Mouse (Mus musculus): Measurements from ENCODE around the gene Tmem251. TPM values are rescaled to one million over a fixed set of nuclear protein-coding genes. Genes with fewer than 3 reads are reported as not detected.

Tmem251 gene
- polyA plus RNA-seq (2017; shearing (Covaris generic)), result 10 to 100 TPM in 1 of 3 experiments, 1 to 10 TPM in 2; 7.7 to 10.5 (median 9.7) TPM

DNA sequence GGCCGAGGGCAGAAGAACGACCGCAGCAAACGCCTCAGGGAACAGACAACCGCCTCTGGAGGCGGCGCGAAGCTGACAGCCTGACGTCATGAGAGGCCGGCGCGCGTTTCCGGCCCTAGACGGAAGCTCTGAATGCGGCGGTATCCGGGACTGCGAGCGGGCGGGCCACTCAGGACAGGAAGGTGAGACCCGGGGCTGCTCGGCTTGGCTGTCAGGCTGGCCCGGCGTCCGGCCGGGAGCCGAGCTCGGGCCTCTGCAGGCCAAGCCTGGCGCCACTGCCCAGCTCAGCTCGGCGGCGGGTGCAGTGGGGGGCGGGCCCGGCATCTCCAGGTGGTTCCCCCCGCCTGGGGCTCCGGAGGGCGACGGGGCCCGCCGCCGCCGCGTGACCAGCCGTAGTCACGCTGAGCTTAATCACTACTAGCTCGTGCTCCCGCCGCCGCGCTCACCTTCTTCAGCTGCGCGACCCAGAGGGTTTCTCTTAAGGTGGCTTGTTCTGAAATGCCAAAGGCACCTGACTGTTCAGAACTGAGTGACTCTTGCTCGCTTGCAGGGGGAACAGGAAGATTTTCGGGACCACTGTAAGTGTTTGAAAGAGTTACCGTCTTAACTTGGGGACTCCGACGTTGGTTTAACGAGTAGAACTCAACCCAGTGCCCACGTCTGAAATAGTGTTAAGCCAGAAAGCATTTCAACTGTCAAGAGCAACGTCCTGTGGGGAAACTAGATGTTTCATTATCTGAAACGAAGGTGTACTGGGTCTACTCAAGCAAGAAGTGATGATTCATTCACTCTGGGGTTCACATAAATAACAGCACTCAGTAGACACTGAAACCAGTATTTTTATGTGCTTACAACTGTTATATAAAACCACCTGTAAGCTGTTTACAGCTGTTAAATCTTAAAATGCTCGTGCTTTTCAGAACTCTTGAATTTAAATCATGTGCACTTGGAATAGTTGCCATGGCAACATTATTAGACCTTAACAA lies at the start of gene Tmem251, which contains the start of gene Moap1:
Gene Tmem251 (plus strand): TSS at position 174 of the 986 bp plus-strand sequence.
Gene Moap1 (minus strand): TSS at position 73 of the 986 bp plus-strand sequence.
- ATAC-seq, result peak; percentile 89

DNA sequence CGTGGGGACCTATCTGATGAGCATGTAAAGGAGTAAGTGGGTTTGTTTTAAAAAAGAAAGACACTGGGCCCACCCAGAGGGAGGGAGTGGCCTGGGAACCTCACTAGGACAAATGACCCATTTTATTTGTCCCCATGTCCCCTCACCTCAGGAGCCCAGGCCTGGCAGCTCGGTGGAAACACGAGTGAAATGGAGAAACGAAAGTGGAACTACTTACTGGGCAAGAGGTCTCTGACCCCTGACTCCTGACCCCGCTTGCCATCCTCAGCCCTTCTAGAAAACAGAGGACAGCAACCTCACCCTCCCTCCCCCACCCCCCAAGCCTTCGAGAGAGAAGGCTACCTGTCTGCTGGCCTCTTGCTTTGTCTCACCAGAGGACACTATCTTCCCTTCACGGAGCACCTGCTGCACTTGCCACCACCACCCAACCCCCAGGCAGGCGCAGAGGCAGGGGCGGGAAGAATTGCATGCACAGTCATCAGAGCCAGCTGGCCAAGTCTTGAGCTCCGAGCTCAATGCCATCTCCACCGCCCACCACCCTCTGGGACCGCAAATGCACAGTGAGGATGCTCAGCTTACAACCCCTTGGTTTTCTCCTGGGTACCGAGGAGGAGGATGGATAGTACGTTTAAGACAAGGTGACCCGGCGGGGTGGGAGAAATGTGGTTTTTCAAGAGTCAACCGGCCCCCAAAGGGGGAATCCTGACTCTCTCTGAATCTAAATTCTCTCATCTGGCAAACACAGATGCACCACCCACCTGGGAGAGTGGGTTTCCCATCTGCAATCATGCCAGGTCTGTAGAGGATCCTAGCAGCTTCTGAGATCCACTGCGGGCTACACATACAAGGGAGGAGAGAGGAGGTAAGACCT lies 48.0 kb upstream of the Tmem251 start:
- peak; percentile 49 for ATAC-seq

DNA sequence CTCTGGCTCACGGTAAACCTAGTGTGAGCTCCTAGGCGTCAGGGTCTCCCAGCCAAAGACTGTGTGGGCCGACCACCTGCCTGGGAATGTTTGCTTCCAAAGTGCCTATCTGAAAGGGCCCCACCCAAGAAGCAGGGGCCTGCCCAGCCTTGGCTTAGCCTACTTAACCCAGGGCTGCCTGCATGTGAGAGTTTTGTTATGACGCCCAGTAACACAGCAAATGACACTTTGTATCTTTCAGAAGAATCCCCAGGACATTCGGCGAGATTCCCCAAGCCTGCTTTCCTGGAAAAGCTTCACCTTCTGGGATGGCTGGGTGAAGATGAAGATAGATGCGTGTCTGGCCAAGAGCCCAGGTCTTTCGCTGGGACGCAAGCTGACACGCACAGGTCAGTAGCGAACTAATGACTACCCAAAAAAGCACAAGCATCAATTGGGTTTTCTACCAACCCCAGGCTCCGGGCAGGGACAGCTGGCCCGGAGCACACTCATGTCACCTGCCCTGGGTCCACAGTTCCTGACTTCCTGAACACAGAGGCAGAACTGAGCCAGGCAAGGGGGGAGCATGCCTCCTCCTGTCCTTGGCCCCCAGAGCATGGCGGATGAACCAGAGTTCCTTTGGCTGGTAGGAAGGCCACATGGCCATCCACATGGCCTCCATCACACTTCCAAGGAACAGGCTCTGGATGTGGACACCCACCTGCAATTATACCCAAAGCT lies 46.8 kb upstream of the Tmem251 start:
- no peak for ATAC-seq

DNA sequence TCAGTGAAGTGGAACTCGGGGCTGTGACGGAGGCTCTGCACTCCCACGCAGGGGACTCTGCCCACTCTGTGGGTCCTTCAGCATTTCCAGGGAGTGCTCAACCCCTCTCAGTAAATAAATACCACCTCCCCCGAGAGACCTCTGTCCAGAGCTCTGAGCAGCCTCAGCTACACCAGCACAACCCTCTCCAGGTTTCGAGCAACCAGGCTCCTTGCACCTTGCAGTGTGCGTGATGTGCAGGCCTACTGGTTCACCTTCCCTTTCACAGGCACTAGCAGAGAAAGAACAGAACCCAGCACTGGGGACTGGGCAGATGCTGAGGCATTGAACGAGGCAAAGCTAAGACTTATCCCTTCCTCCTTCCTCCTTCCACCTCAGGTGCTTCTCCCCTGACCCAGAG lies 46.2 kb upstream of the Tmem251 start:
- no peak for ATAC-seq

DNA sequence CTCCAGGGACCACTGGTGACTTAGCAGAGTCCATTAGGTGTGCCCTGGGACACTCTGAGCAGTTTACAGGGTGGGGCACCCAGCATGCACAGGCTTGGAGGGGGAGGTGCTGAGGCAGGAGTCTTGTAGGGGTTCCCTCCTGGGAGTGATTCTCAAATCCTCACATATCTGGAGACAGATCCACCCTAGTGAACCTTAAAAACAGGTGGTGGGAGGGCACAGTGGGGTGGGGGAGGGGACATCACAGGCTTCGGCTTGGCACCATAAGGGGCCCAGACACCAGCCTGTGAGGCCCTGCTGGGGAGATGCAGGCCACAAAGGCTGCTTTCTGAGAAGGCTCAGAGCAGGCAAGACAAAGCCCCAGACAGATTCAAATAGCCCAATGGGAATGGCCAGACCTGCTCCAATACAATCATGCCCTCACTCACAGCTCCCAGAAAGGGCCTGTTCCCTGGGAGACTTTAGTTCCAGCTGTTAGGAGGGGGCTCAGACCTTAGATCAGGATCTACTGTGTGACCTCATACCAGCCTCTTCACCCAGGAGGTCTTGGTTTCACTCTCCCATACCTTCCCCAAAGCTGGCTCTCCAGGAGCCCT lies 45.4 kb upstream of the Tmem251 start:
- ATAC-seq, result no peak

DNA sequence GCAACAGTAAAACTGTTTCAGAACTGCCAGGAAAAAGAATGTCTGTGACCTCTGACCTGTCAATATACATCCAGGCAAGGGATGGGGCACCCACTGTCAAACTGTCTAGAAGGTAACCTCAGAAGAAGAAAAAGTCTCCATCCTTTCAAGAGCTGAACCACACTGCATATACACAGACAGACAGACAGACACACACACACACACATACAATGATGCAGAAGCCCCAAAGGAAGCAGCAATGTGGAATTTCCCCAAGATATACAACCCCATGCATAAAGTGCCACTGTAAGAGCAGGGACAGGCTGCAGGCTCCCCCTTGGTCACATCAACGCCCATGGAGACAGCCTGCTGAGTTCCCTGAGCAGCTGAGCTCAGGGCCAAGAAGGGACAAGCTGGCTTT lies 44.4 kb upstream of the Tmem251 start:
- ATAC-seq, result peak; percentile 34

DNA sequence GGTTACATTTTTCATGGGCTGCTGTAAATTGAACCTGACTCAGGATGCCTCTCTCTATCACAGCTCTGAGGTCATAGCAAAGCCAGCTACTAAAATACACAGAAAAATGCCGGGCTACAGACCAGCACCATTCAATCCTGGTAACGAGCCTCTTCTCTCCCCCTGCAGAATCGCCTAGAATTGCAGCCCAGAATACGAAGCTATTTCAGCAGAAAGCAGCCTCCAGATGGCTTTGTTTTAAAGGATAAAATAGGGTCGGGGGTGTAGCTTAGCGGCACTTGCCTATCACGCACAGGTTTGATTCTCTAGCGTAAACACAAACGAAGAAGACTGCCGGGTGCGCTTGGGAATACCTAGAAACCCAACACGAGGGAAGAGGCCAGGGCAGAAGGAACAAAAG lies 43.1 kb upstream of the Tmem251 start:
- ATAC-seq, result no peak

DNA sequence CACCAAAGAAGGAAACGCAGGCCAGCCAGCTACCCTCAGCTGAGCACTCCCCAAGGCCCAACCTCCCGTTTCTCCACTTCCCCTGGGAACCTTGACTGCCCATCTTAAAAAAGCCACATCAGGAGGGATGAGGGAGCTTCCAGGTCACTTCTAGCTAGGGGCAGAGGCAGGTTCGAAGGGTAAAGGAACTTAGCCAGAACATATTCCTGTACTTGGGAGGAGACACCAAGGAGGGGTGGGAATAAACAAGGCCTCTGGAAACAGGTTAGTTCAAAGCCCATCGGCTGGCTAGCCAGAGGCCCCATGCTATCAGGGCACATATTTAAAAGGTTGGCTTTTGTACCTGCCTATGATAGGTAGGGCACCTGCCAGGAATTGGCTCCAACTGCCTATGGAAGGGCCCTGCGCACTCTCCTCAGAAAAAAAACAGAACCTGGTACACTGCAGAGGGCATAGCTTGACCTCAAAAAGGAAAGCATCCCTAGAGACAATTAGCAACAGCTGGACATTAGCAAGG lies 41.8 kb upstream of the Tmem251 start:
- no peak for ATAC-seq

DNA sequence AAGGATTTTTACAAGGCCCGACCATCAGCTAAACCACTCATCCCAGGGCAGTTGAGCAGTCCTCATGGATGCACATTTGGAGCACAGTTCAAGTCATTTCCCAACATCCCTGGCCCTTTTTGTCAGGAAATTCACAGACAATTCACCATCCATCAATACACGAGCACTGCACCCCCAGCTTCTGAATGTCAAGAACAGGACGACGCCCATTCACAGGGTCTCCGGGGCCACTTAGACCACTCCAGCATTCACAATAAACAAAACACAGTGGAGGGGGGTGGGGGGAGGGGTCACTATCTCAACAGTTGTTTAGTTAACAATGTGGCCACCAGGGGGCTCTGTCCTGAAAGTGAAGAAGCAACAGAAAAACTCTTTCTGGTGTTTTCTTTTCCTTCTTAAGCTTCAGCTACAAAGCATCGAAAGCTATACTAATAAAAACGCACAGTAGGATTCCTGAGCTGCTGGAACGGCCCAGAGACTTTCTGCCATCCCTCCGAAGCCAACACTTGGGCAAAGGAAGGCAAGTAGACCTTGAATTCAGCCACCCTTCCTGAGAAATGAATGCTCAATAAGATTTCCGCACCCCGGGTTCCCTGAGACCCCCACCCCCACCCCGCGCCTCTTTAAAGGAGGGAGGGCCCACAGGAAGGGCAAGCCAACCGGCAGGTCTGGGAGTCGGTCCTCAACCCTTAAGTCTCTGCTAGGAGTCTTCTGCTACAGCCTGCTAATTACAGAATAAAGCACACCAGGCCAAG lies 41.0 kb upstream of the Tmem251 start:
- ATAC-seq, result peak; percentile 27

DNA sequence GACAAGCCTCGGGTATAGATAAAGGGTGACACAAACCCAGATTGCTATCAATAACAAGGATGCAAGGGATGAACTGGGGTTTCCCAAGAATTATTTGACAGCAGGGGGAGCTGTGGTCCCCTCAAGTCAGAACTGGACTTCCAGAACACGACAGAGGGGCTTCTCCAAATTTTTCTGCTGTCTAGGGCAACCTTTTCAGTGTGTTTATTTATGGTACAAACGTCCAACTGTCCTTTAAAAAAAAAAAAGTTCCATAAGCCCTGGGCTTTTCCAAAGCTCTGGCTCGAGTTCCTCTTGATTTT lies 40.5 kb upstream of the Tmem251 start:
- ATAC-seq, result no peak

DNA sequence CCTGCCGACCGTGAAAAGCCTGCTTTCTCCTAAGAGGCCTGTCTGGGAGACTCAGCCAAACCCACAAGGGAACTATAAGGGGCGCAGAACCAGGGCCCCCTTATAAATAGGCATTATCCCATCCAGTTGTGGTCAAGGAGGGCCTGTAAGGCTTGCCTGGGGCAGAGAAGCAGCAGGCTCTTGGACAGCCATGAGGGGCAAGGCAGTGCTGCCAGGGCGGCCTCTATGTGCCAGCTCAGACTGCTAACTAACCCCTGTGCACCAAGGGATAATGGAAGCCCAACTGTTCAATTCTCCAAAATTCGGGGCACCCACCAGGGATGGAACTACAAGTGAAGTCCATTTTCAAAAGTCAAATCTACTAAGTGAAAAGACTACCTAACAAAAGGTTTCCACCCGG lies 40.1 kb upstream of the Tmem251 start:
- no peak for ATAC-seq

DNA sequence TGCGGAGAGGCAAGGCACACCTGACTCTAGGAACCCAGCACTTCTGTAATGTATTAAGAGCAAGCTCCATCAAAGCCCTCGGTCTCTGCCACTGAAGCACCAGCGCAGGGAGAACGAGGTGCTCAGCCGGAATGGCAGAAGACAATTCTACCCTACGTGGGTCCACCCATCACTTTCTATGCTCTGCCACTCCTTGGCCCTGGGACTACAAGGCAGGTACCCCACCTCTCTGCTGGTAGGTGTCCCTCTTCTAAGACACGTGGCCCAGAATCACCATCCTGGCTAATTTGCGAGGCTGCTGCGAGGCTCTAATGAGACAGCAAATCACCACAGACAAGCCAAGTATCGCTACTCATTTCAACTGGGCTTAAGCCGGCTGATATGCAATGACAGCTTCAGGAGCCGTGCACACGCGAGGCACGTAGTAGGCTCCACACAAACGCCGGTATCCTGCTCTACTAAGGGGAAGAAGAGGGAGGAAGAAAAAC lies 39.6 kb upstream of the Tmem251 start:
- peak; percentile 24 for ATAC-seq

DNA sequence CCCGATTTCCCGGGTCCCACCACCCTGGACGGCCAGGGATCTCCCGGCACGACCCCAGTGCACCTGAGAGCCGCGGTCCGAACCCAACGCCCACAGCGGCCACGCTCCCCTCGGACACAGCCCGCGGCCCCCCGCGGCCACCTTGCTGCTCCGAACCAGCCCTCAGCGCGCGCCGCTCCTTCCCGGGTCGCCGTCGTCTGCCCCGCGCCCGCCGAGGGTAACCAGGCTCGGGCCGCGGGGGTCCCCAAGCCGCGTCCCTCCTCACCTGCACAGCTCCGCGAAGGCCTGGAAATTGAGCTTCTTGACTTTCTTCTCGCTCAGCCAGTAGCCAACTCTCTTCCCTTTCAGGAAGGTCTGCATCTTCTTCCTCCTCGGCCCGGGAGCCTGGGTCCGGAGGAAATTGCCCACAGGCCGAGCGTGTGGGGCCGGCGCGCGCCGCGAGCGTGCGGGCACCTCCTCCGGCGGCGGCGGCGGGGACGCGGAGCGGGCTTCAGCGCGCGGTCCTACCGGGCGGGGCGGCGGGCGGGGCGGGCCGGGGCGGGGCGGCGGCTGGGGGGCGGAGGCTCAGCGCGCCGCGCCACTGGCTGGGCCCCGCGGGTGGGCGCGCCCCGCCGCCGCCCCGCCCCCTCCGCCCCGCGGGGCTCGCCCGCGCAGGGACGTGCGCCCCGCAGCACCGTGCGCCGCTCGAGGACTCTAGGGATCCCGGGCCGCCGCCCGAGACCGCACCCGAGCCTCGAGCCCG lies 38.9 kb upstream of the Tmem251 start, which contains the start of gene Itpk1:
Gene Itpk1 (minus strand): TSS at position 474 of the 742 bp plus-strand sequence.
- ATAC-seq, result peak; percentile 50

DNA sequence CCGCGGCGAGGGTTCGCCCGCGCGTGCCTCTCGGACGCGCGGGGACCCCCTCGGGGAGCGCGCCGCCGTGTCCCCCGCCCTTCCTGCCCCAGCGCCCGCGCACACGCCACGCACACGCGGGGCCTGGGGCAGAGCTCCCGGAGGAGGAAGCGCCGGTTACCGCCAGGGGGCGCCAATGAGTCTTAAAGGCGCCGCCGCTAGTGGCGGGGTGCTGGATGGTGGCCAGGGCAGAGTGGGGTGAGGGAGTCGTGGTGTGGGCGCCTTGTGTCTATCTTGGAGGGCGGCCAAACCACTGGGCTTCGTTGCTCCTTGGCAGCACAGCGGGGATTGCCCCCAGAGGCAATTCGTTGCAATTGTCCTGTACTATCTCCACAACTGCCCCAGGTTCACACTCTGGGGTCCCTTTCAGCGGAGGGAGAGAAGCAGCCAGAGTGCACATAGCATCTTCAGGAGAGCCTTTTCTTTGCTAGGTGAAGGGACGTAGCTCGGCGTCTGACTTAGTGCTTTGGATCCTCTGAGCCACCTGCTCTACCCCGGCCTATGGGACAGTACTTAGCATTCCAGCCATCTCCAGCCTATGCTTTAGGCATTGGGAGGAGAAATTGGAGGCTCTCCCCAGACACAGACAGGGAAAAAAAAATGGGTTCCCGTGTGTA lies 38.2 kb upstream of the Tmem251 start:
- peak; percentile 72 for ATAC-seq

DNA sequence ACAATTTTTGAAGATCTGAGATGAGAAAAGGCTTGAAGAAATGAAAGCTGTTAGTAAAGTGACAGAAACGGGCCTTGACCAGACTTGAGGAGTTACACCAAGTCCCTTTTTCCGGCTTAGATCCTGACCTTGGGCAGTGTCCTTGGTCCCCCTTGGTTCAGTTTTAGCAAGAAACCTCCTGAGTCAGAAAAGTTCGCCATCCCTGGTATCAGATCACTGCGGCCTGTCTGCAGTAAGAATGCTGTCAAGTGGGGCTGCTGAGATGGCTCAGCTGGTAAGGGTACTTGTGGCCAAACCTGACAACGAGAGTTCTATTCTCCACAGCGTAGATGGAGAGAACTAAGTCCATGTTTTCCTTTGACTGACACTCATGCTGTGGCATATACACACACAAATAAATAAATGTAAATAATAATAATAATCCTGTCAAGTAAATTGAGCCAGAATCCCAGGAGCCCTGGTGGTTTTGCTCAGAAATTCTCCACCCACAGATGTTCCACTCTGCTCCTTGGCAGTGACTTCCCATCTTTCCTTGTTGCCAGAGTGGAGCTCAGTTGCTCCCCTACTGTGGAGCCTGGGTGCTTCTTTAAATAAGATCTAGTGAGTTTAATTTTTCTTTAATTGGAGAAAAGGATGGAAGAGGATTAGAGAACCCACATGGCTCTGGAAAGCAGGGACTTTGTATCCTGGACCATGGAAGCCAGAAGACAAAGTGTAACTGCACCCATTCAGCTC lies 37.5 kb upstream of the Tmem251 start:
- no peak for ATAC-seq

DNA sequence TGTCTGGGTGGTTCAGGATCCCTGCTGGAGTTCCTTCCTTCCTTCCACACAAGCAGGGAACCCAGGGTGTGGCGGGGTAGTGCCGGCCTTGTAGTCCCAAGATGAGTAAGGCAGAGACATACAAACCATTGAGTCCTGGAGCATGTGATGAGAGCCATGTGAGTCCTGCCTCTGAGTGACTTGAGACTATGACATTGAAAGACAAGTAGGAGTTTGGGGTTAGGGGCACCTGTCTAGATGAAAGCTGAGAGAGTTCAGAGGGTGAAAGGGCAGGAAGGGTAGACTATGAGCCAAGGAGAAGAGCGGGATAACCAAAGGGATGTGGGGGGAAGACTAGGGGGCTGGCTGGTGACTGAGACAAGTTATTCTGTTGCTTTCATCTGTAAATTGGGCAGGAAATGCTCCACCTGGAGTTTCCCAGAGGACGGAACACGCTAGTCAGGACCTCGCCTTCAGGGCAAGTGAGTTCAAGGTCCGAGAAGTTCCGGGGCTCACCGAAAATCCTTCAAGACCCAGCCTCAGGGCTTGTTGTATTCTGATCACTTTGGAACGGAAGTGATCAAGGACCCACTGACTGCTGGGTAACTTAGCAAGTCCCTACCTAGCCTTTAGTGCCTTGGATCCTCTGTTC lies 36.6 kb upstream of the Tmem251 start:
- no peak for ATAC-seq

DNA sequence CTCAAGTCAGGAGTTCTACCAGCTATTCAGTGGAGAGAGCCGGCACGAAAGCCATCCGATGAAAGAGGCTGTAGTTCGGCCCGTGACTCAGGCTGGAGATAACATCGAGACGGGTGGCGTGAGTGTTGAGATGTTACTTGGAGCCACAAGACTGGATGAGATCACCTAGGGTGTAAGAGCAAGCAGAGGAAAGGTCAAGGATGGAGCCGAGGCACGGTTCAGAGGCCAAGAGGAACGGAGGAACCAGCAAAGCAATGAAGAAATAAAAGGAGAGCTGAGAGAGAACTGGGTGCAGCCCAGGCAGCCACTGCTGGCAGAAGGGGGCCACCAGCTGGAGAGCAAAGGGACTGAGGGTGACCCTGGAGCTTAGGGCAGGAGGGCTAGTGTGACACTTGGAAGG lies 35.3 kb upstream of the Tmem251 start:
- ATAC-seq, result no peak

DNA sequence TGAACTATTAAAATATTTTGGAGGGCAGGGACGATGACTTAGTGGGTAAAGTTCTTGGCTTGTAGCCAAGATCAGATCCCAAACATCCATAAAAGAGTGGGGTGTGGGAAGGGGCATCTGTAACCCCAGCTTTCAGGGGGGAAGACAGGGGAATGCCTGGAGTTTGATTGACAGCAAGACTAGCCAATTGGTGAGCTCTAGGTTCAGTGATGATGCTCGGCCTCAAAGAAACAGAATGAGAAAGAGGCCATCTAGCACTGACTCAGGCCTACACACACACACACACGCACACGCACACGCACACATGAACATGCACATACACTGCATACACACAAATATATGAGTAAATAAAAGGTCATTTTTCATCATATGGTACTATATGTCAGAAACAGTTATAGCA lies 33.7 kb upstream of the Tmem251 start:
- no peak for ATAC-seq

Measured in inflammation-experienced regulatory T-cells, adult 6 months (primary cell).